Mouse (Mus musculus): Measurements from ENCODE around the gene Evi2a. TPM values are rescaled to one million over a fixed set of nuclear protein-coding genes. Genes with fewer than 3 reads are reported as not detected.

The Evi2a gene
- 1.1 and 1.4 TPM in 2 replicates for polyA plus RNA-seq (2016; fragmentation: Nextera tagmentation; extraction: Ambion mirVana)

DNA sequence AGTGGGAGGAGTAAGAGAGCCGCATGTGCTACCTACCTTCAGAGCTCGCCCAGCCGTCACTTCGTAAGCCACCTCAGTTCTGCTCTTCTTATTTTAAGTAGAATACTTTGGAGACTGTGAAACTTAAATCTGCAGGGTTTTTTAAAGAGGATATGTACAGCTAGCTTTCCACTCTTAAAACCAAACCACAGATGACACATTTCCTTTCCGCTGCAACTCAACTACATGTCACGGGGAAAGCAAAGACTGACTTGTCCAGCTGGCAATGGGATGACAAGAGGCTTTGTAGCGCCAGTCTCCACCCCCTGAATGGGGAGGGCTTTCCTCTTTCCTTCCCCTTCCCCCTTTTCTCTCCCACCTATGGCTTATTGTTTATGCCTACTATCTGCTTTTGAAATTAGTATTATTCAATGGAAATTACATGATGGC lies at the start of gene Evi2a, which contains the start of gene Evi2:
Gene Evi2a (minus strand): TSS at position 277 of the 429 bp plus-strand sequence.
Gene Evi2 (minus strand): TSS at position 257 of the 429 bp plus-strand sequence.
- no peaks in the 10 kb centered on the region for H3K9me3 ChIP-seq
- no peaks in the 10 kb centered on the region for H3K27me3 ChIP-seq (ENCODE audit: insufficient read depth, poor library complexity, severe bottlenecking)
- H3K4me3 ChIP-seq, result no peak within 1 kb of the TSS

GRCm38 (mm10) chr11:79577741-79578140 lies 47.3 kb upstream of the Evi2a start:
- no peak overlapping the region for H3K27ac ChIP-seq
- no peak overlapping the region for H3K4me3 ChIP-seq
- H3K36me3 ChIP-seq, result peaks cover 29% of the 10 kb centered on the region
- H3K27me3 ChIP-seq (ENCODE audit: insufficient read depth, poor library complexity, severe bottlenecking), result no peaks in the 10 kb centered on the region
- DNase-seq (ENCODE audit: low spot score), result no peak
- H3K9me3 ChIP-seq, result no peaks in the 10 kb centered on the region
- 53% methylated on average over 5 of the region's 5 CpGs for WGBS
- H3K4me1 ChIP-seq, result peaks cover 28% of the 10 kb centered on the region

More for the DNA sequence above, at the start of gene Evi2a, which contains the start of gene Evi2:
- WGBS, result 86% methylated on average over 7 of the region's 7 CpGs
- Histone ChIP-seq H3K36me3 (peaks cover 16% of the 10 kb centered on the region; the same call in 1 of the 2 replicates), H3K27ac (no peak within 1 kb of the TSS), H3K4me1 (peaks cover 20% of the 10 kb centered on the region)
- DNase-seq (ENCODE audit: low spot score), result no peak

DNA sequence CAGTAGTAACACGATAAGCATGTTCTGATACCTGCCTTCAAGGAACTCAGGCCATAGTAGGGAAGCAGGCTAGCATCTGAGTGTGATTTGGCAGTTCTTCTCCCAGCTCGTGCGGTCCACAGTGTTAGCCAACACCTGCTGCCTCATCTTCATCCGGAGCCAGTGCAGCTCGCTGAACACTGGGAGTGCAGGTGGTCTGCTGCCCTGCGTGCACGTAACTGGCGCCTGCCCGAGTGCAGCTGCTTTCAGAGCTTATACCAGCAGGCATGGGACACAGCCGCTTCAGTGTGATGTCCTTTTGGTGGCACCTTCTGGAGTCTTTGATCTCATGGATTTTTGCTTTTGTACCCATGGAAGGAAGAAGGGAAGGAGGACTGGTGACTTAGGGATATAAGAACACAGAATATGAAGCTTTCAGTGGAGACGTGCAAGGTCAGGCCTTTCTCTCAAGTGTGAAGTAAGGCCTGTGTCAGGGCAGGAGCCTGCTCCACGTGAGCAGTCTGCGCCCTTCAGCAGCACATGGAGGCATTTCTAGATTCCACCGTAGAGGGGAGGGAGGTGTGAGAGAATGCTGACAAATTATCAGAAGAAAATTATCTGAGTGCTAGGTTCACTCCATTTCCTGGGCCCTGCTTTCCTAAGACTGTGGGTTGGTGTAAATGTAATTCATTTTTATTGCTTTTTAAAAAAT lies 45.1 kb upstream of the Evi2a start:
- 75% methylated on average over 14 of the region's 14 CpGs for WGBS
- no peaks in the 10 kb centered on the region for H3K27me3 ChIP-seq (ENCODE audit: insufficient read depth, poor library complexity, severe bottlenecking)
- no peak for DNase-seq (ENCODE audit: low spot score)
- H3K27ac ChIP-seq, result peak overlapping the region; percentile 39; the same call in 1 of the 2 replicates
- H3K4me3 ChIP-seq, result no peak overlapping the region
- H3K9me3 ChIP-seq, result no peaks in the 10 kb centered on the region
- peaks cover 43% of the 10 kb centered on the region for H3K36me3 ChIP-seq
- H3K4me1 ChIP-seq, result peaks cover 27% of the 10 kb centered on the region

GRCm38 (mm10) chr11:79573836-79574235 lies 43.4 kb upstream of the Evi2a start:
- peaks cover 20% of the 10 kb centered on the region for H3K4me1 ChIP-seq
- H3K27me3 ChIP-seq (ENCODE audit: insufficient read depth, poor library complexity, severe bottlenecking), result no peaks in the 10 kb centered on the region
- no peaks in the 10 kb centered on the region for H3K9me3 ChIP-seq
- no peak for DNase-seq (ENCODE audit: low spot score)
- peaks cover 58% of the 10 kb centered on the region for H3K36me3 ChIP-seq
- H3K4me3 ChIP-seq, result no peak overlapping the region
- whole genome bisulfite sequencing, result 81% methylated on average over 3 of the region's 3 CpGs
- H3K27ac ChIP-seq, result no peak overlapping the region

GRCm38 (mm10) chr11:79570319-79570718 lies 39.9 kb upstream of the Evi2a start:
- DNase-seq (ENCODE audit: low spot score), result no peak
- Histone ChIP-seq H3K9me3 (no peaks in the 10 kb centered on the region), H3K4me1 (peaks cover 15% of the 10 kb centered on the region), H3K27me3 (ENCODE audit: insufficient read depth, poor library complexity, severe bottlenecking) (no peaks in the 10 kb centered on the region), H3K4me3 (no peak overlapping the region), H3K36me3 (peaks cover 75% of the 10 kb centered on the region), H3K27ac (no peak overlapping the region)
- 89% methylated on average over 2 of the region's 2 CpGs for WGBS

DNA sequence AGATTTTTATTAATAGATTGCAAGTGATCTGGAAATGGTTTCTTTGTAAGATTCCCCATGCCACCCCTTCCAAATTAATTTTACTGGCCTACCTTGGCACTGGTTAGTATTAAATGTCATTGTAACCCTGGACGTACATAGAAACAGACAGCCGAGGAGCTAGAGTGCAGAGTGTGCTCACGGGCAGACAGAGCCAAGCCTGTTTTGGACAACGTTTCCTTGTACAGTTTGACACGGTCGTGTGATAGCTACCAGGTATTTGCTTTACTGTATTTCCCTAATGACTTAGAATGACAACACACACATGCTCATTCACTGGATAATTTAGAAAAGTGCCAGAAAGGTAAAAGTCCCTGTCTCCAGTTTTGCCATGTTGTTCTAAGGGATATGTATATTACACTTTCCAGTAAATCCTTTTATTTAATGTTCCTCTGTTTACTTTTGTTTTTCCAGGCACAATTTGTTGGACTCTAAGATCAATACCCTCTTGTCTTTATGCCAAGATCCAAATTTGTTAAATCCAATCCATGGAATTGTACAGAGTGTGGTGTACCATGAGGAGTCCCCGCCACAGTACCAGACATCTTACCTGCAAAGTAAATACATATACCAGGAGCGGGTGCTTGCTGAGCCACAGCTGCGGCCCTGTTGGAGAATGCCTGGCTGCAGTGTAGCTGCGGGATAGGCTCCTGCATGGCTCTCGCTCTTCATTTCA lies 37.9 kb upstream of the Evi2a start:
- no peak overlapping the region for H3K4me3 ChIP-seq
- WGBS, result 90% methylated on average over 11 of the region's 11 CpGs
- H3K27me3 ChIP-seq (ENCODE audit: insufficient read depth, poor library complexity, severe bottlenecking), result no peaks in the 10 kb centered on the region
- no peak for DNase-seq (ENCODE audit: low spot score)
- no peaks in the 10 kb centered on the region for H3K4me1 ChIP-seq
- peaks cover 73% of the 10 kb centered on the region for H3K36me3 ChIP-seq
- no peak overlapping the region for H3K27ac ChIP-seq
- H3K9me3 ChIP-seq, result no peaks in the 10 kb centered on the region

- H3K27me3 ChIP-seq (ENCODE audit: insufficient read depth, poor library complexity, severe bottlenecking), result no peaks in the 10 kb centered on the region
- peaks cover 77% of the 10 kb centered on the region for H3K36me3 ChIP-seq
- H3K4me3 ChIP-seq, result no peak overlapping the region
- no peaks in the 10 kb centered on the region for H3K4me1 ChIP-seq
- H3K27ac ChIP-seq, result no peak overlapping the region
- H3K9me3 ChIP-seq, result no peaks in the 10 kb centered on the region
- WGBS, result 60% methylated on average over 1 of the region's 1 CpGs
- no peak for DNase-seq (ENCODE audit: low spot score)
Observed at GRCm38 (mm10) chr11:79566947-79567346, 36.5 kb upstream of the Evi2a start.

DNA sequence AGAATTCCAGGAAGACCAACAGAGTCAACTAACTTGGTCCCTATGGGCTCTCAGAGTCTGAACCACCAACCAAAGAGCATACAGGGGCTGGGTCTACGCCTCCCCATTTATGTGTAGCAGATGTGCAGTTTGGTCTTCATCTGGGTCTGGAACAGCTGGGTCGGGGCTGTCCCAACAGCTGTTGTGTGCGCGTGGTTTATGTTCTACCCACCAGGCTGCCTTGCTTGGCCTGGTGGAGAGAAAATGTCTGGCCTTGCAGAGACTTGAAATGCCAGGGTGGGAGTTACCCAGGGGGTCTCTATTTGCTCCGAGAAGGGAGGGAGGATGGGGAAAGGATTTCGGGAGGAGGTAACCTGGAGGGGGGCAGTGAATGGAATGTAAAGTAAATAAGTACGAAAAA lies 33.1 kb upstream of the Evi2a start:
- H3K27ac ChIP-seq, result no peak overlapping the region
- H3K4me3 ChIP-seq, result no peak overlapping the region
- 90% methylated on average over 7 of the region's 7 CpGs for WGBS
- H3K9me3 ChIP-seq, result no peaks in the 10 kb centered on the region
- H3K4me1 ChIP-seq, result no peaks in the 10 kb centered on the region
- H3K27me3 ChIP-seq (ENCODE audit: insufficient read depth, poor library complexity, severe bottlenecking), result no peaks in the 10 kb centered on the region
- H3K36me3 ChIP-seq, result peaks cover 76% of the 10 kb centered on the region
- DNase-seq (ENCODE audit: low spot score), result no peak

GRCm38 (mm10) chr11:79560536-79560935 lies 30.1 kb upstream of the Evi2a start:
- WGBS, result 92% methylated on average over 4 of the region's 4 CpGs
- no peaks in the 10 kb centered on the region for H3K27me3 ChIP-seq (ENCODE audit: insufficient read depth, poor library complexity, severe bottlenecking)
- no peak overlapping the region for H3K27ac ChIP-seq
- H3K4me3 ChIP-seq, result no peak overlapping the region
- no peaks in the 10 kb centered on the region for H3K4me1 ChIP-seq
- H3K36me3 ChIP-seq, result peaks cover 74% of the 10 kb centered on the region
- DNase-seq (ENCODE audit: low spot score), result no peak
- H3K9me3 ChIP-seq, result no peaks in the 10 kb centered on the region

DNA sequence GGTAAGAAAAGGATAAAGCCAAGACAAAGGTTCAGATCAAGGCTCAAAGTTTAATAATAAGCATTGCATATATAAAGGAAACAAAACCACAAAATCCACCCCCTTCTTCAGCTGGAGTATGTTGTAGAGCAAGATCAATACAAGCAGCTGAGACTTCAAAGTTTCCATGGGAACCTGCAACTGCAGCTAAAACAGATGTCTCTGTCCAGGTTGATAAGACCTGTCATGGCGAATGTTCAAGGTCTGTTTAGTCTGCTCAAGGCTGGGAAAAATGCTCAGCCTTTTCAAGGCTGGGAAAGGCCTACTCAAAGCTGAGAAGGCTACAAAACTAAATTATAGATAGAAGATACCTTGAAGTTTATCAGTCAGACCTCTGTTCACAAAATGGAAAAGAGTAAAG lies 22.2 kb upstream of the Evi2a start:
- no peak overlapping the region for H3K27ac ChIP-seq
- H3K36me3 ChIP-seq, result peaks cover 81% of the 10 kb centered on the region
- no peak for DNase-seq (ENCODE audit: low spot score)
- no peak overlapping the region for H3K4me3 ChIP-seq
- 59% methylated on average over 1 of the region's 1 CpGs for WGBS
- no peaks in the 10 kb centered on the region; the same call in 1 of the 2 replicates for H3K4me1 ChIP-seq
- H3K9me3 ChIP-seq, result no peaks in the 10 kb centered on the region
- no peaks in the 10 kb centered on the region for H3K27me3 ChIP-seq (ENCODE audit: insufficient read depth, poor library complexity, severe bottlenecking)

DNA sequence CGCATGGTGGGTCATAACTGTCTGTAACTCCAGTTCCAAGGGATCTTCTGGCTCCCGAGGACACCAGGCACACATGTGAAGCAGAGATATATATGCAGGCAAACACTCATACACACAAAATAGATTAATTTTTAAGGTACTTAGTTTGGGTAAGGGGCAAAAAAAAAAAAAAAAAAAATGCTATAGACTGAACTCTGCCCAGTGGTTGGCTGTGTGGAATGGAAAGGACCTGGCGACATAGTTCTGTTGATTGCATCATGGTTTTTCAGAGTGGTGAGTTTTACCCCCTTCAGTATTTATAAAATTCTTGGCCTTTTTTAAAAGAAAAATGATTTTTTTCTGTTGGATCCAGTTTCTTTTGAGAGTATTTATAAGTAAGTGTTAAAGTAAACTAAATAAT lies 5.9 kb upstream of the Evi2a start:
- Histone ChIP-seq H3K9me3 (no peaks in the 10 kb centered on the region), H3K4me3 (no peak overlapping the region), H3K36me3 (peaks cover 42% of the 10 kb centered on the region), H3K4me1 (peaks cover 13% of the 10 kb centered on the region), H3K27ac (no peak overlapping the region), H3K27me3 (ENCODE audit: insufficient read depth, poor library complexity, severe bottlenecking) (no peaks in the 10 kb centered on the region)
- WGBS, result 87% methylated on average over 3 of the region's 3 CpGs
- no peak for DNase-seq (ENCODE audit: low spot score)

DNA sequence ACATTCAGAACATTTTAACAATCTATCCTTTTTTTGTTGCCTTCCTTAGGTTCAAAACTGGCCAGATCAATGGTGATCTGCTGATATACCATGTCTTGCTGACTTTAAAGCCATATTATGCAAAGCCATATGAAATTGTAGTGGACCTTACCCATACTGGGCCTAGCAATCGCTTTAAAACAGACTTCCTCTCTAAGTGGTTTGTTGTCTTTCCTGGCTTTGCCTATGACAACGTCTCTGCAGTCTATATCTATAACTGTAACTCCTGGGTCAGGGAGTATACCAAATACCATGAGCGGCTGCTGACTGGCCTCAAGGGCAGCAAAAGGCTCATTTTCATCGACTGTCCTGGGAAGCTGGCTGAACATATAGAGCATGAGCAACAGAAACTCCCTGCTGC lies 5.1 kb upstream of the Evi2a start:
- WGBS, result 84% methylated on average over 4 of the region's 4 CpGs

DNA sequence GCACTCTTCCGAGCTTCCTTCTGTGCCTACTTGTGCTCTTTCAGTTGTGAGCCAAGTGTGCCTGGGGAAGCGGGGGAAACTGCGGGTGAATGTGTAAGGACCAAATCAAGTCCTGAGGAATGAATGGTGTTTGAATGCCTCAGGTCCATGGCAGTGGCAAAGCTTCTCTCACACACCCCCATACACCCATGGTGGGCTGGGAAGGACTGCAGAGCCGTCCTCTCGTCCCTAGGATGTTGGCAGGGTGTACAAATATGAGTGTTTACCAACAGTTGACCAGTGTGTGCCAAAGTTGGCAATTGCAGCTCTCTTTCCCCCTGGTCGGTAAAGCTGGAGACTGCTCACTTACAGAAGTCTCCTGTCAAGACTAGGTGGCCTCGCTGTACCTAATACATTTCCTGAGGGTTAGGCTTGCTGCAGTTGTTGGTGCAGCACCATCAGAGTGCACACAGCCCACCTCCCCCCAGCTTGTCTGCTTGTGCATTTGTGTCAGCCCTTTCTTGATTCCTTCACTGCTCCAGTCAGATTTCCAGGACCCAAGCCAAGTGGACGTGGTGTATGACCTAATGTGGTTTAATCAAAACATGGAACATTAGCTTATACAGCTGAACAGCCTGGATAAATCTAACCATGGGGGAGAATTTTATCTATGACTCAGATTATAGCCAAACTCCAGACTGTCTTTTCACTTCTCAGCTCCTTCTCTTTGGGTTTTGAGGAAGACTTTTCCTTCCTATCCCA lies 3.7 kb upstream of the Evi2a start:
- H3K27ac ChIP-seq, result no peak overlapping the region
- no peaks in the 10 kb centered on the region for H3K9me3 ChIP-seq
- DNase-seq (ENCODE audit: low spot score), result no peak
- WGBS, result 83% methylated on average over 8 of the region's 8 CpGs
- H3K27me3 ChIP-seq (ENCODE audit: insufficient read depth, poor library complexity, severe bottlenecking), result no peaks in the 10 kb centered on the region
- H3K36me3 ChIP-seq, result peaks cover 27% of the 10 kb centered on the region
- H3K4me3 ChIP-seq, result no peak overlapping the region
- H3K4me1 ChIP-seq, result peaks cover 13% of the 10 kb centered on the region

More for the DNA sequence above, 5.1 kb upstream of the Evi2a start:
- Histone ChIP-seq H3K4me1 (peaks cover 13% of the 10 kb centered on the region), H3K27ac (no peak overlapping the region), H3K36me3 (peaks cover 38% of the 10 kb centered on the region), H3K9me3 (no peaks in the 10 kb centered on the region), H3K4me3 (no peak overlapping the region), H3K27me3 (ENCODE audit: insufficient read depth, poor library complexity, severe bottlenecking) (no peaks in the 10 kb centered on the region)
- no peak for DNase-seq (ENCODE audit: low spot score)

Data from heart, embryonic 10.5 days (tissue).